Mouse (Mus musculus): ENCODE measurements around the gene Heatr4. TPM values are rescaled to one million over a fixed set of nuclear protein-coding genes. Genes with fewer than 3 reads are reported as not detected.
A peak's percentile ranks its signal among the peaks of the same experiment; 100 is the strongest.
"Not testable (repeated sequence)": the region's sequence is repeated elsewhere in the genome, so short reads cannot be mapped to it uniquely, and the experiment has no call there.

The Heatr4 gene
- polyA plus RNA-seq (2011; ENCODE audit: insufficient read depth, insufficient read length, low replicate concordance, missing spikeins) = not detected in 2 replicates

GRCm38 (mm10) chr12:83984752-83985151 is at the start of gene Heatr4:
Gene Heatr4 (minus strand): TSS chr12:83984852.
- TF ChIP-seq POLR2A (IDR thresholded peaks at IDR 0.05; ENCODE audit: borderline replicate concordance, control insufficient read depth, low read depth, low read length) (no peak), CTCF (IDR thresholded peaks at IDR 0.05; ENCODE audit: control insufficient read depth, insufficient read depth, low read length) (no peak)
- no peak within 1 kb of the TSS for H3K27ac ChIP-seq (ENCODE audit: control insufficient read depth, insufficient read depth, low read depth, low read length, poor library complexity)
- WGBS = 82% methylated on average over 4 of the region's 4 CpGs
- H3K4me3 ChIP-seq (replicated peaks; ENCODE audit: control insufficient read depth, low read depth, low read length) = no peak within 1 kb of the TSS
- H3K4me1 ChIP-seq (ENCODE audit: control insufficient read depth, insufficient read depth, low read length) = no peaks in the 10 kb centered on the region

GRCm38 (mm10) chr12:84034108-84034507 is 49.5 kb upstream of the Heatr4 start:
- H3K27ac ChIP-seq (ENCODE audit: control insufficient read depth, insufficient read depth, low read depth, low read length, poor library complexity) = no peak overlapping the region
- 7% methylated on average over 4 of the region's 4 CpGs for WGBS
- no peaks in the 10 kb centered on the region for H3K4me1 ChIP-seq (ENCODE audit: control insufficient read depth, insufficient read depth, low read length)
- TF ChIP-seq CTCF (IDR thresholded peaks at IDR 0.05; ENCODE audit: control insufficient read depth, insufficient read depth, low read length) (no peak), POLR2A (IDR thresholded peaks at IDR 0.05; ENCODE audit: borderline replicate concordance, control insufficient read depth, low read depth, low read length) (no peak)
- no peak overlapping the region for H3K4me3 ChIP-seq (replicated peaks; ENCODE audit: control insufficient read depth, low read depth, low read length)

GRCm38 (mm10) chr12:84033302-84033701 is 48.6 kb upstream of the Heatr4 start:
- 41% methylated on average over 2 of the region's 2 CpGs for WGBS
- H3K4me1 ChIP-seq (ENCODE audit: control insufficient read depth, insufficient read depth, low read length); H3K27ac ChIP-seq (ENCODE audit: control insufficient read depth, insufficient read depth, low read depth, low read length, poor library complexity); H3K4me3 ChIP-seq (replicated peaks; ENCODE audit: control insufficient read depth, low read depth, low read length): not testable (repeated sequence)

- no peak overlapping the region for H3K27ac ChIP-seq (ENCODE audit: control insufficient read depth, insufficient read depth, low read depth, low read length, poor library complexity)
- no peaks in the 10 kb centered on the region for H3K4me1 ChIP-seq (ENCODE audit: control insufficient read depth, insufficient read depth, low read length)
- TF ChIP-seq POLR2A (IDR thresholded peaks at IDR 0.05; ENCODE audit: borderline replicate concordance, control insufficient read depth, low read depth, low read length) (no peak), CTCF (IDR thresholded peaks at IDR 0.05; ENCODE audit: control insufficient read depth, insufficient read depth, low read length) (no peak)
- no peak overlapping the region for H3K4me3 ChIP-seq (replicated peaks; ENCODE audit: control insufficient read depth, low read depth, low read length)
- 86% methylated on average over 4 of the region's 4 CpGs for WGBS
Observed at GRCm38 (mm10) chr12:84032854-84033253, 48.2 kb upstream of the Heatr4 start.

- 34% methylated on average over 4 of the region's 4 CpGs for WGBS
- TF ChIP-seq POLR2A (IDR thresholded peaks at IDR 0.05; ENCODE audit: borderline replicate concordance, control insufficient read depth, low read depth, low read length) (no peak), CTCF (IDR thresholded peaks at IDR 0.05; ENCODE audit: control insufficient read depth, insufficient read depth, low read length) (peak; percentile 94)
- Histone ChIP-seq H3K4me1 (ENCODE audit: control insufficient read depth, insufficient read depth, low read length) (no peaks in the 10 kb centered on the region), H3K4me3 (replicated peaks; ENCODE audit: control insufficient read depth, low read depth, low read length) (no peak overlapping the region), H3K27ac (ENCODE audit: control insufficient read depth, insufficient read depth, low read depth, low read length, poor library complexity) (no peak overlapping the region)
Observed at GRCm38 (mm10) chr12:84030659-84031332, 46.1 kb upstream of the Heatr4 start.

- not testable (repeated sequence) for H3K4me3 ChIP-seq (replicated peaks; ENCODE audit: control insufficient read depth, low read depth, low read length); H3K27ac ChIP-seq (ENCODE audit: control insufficient read depth, insufficient read depth, low read depth, low read length, poor library complexity); H3K4me1 ChIP-seq (ENCODE audit: control insufficient read depth, insufficient read depth, low read length)
- 90% methylated on average over 1 of the region's 1 CpGs for WGBS
Observed at GRCm38 (mm10) chr12:84029043-84029442, 44.4 kb upstream of the Heatr4 start.

- H3K4me1 ChIP-seq (ENCODE audit: control insufficient read depth, insufficient read depth, low read length); H3K4me3 ChIP-seq (replicated peaks; ENCODE audit: control insufficient read depth, low read depth, low read length); H3K27ac ChIP-seq (ENCODE audit: control insufficient read depth, insufficient read depth, low read depth, low read length, poor library complexity): not testable (repeated sequence)
- WGBS = 69% methylated on average over 3 of the region's 3 CpGs
Observed at GRCm38 (mm10) chr12:84028328-84028727, 43.7 kb upstream of the Heatr4 start.

GRCm38 (mm10) chr12:84025888-84026287 is 41.2 kb upstream of the Heatr4 start:
- Histone ChIP-seq H3K4me3 (replicated peaks; ENCODE audit: control insufficient read depth, low read depth, low read length) (no peak overlapping the region), H3K4me1 (ENCODE audit: control insufficient read depth, insufficient read depth, low read length) (peaks cover 4% of the 10 kb centered on the region; the same call in 1 of the 2 replicates), H3K27ac (ENCODE audit: control insufficient read depth, insufficient read depth, low read depth, low read length, poor library complexity) (no peak overlapping the region)
- 83% methylated on average over 7 of the region's 7 CpGs for WGBS
- TF ChIP-seq CTCF (IDR thresholded peaks at IDR 0.05; ENCODE audit: control insufficient read depth, insufficient read depth, low read length) = no peak
- TF ChIP-seq POLR2A (IDR thresholded peaks at IDR 0.05; ENCODE audit: borderline replicate concordance, control insufficient read depth, low read depth, low read length) = no peak

- no peak overlapping the region for H3K4me3 ChIP-seq (replicated peaks; ENCODE audit: control insufficient read depth, low read depth, low read length)
- H3K4me1 ChIP-seq (ENCODE audit: control insufficient read depth, insufficient read depth, low read length) = peaks cover 4% of the 10 kb centered on the region; the same call in 1 of the 2 replicates
- H3K27ac ChIP-seq (ENCODE audit: control insufficient read depth, insufficient read depth, low read depth, low read length, poor library complexity) = peak overlapping the region; percentile 63; the same call in 1 of the 2 replicates
- 55% methylated on average over 9 of the region's 9 CpGs for WGBS
- no peak for TF ChIP-seq CTCF (IDR thresholded peaks at IDR 0.05; ENCODE audit: control insufficient read depth, insufficient read depth, low read length)
- TF ChIP-seq POLR2A (IDR thresholded peaks at IDR 0.05; ENCODE audit: borderline replicate concordance, control insufficient read depth, low read depth, low read length) = no peak
Observed at GRCm38 (mm10) chr12:84023052-84023745, 38.5 kb upstream of the Heatr4 start.

GRCm38 (mm10) chr12:84022266-84022665 is 37.6 kb upstream of the Heatr4 start:
- H3K27ac ChIP-seq (ENCODE audit: control insufficient read depth, insufficient read depth, low read depth, low read length, poor library complexity) = not testable (repeated sequence)
- 91% methylated on average over 4 of the region's 4 CpGs for WGBS

GRCm38 (mm10) chr12:84020528-84020927 is 35.9 kb upstream of the Heatr4 start:
- H3K4me1 ChIP-seq (ENCODE audit: control insufficient read depth, insufficient read depth, low read length); H3K4me3 ChIP-seq (replicated peaks; ENCODE audit: control insufficient read depth, low read depth, low read length); H3K27ac ChIP-seq (ENCODE audit: control insufficient read depth, insufficient read depth, low read depth, low read length, poor library complexity): not testable (repeated sequence)
- 2% methylated on average over 7 of the region's 7 CpGs for WGBS

More at GRCm38 (mm10) chr12:84022266-84022665, 37.6 kb upstream of the Heatr4 start:
- H3K4me3 ChIP-seq (replicated peaks; ENCODE audit: control insufficient read depth, low read depth, low read length); H3K4me1 ChIP-seq (ENCODE audit: control insufficient read depth, insufficient read depth, low read length): not testable (repeated sequence)
